Mouse (Mus musculus) retina, adult 2 months (tissue): ENCODE measurements around the gene Mark2.

ENCODE experiments used
- DNase-seq: peaks from one replicate; pipeline ENCODE4 v3.0.0-alpha.2; 2012; ENCODE audit warnings: low read depth, low spot score

Mark2 gene

DNA sequence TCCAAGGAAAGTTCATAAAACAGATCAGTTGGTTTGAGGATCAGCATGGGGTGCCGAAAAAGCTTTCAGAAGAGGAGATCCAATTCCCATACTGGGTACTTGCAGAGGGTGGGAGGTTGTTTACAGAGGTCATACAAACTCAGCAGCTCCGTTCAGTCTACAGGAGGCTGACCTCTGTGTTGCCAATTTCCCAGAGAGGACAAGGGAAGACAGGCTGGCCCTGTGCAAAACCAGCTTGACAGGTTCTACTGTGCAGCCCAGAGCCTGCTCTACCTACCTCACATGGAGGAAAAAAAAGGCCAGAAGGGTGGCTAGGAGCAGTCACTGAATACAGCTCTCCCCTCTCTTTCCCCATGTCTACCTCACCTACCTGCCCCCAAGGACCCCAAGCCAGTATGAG is 7.6 kb downstream of the Mark2 start:
- no peak for DNase-seq

- DNase-seq, result no peak
Observed at GRCm38 (mm10) chr19:7321391-7321790, 20.3 kb downstream of the Mark2 start.

GRCm38 (mm10) chr19:7320181-7320580 is 21.5 kb downstream of the Mark2 start:
- no peak for DNase-seq

- DNase-seq, result no peak
Observed at GRCm38 (mm10) chr19:7317716-7318115, 23.9 kb downstream of the Mark2 start.

DNA sequence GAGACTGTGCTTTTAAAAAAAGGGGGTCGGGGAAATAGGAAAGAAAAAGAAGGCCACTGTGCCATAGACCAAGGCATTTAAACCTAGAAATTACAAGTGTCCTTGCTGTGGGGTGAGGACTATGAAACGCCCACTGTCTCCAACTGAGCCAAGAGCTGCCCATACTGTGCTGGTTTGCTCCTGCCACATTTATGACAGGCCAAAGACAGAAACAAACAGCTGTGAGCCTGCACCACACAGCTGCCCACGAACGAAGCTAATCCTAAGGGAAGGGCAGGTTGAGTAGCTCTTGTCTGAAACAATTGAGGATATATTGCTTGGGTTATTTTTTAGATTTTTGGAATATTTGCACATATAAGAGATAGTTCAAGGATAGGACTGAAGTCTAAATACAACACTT is 24.8 kb downstream of the Mark2 start:
- DNase-seq, result no peak

DNA sequence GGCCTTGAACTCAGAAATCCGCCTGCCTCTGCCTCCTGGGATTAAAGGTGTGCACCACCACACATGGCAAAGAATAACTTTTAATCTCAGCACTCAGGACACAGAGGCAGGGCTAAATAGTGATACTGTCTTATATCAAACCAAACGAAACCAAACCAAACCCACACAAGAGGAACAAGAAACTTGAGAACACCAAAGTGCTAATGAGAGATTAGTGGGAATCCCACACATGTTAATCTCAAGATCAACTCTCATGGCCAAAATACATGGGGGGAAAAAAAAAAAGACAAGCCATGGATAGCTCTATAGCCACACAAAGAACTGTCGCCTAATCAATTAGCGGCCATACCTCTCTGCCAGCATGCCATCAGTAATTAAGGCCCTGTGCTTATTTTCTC is 26.1 kb downstream of the Mark2 start:
- DNase-seq, result no peak

- no peak for DNase-seq
Observed at GRCm38 (mm10) chr19:7314976-7315586, 26.6 kb downstream of the Mark2 start.

GRCm38 (mm10) chr19:7313660-7314059 is 28.0 kb downstream of the Mark2 start:
- DNase-seq, result no peak

- DNase-seq, result no peak
Observed at GRCm38 (mm10) chr19:7311306-7311705, 30.4 kb downstream of the Mark2 start.

DNA sequence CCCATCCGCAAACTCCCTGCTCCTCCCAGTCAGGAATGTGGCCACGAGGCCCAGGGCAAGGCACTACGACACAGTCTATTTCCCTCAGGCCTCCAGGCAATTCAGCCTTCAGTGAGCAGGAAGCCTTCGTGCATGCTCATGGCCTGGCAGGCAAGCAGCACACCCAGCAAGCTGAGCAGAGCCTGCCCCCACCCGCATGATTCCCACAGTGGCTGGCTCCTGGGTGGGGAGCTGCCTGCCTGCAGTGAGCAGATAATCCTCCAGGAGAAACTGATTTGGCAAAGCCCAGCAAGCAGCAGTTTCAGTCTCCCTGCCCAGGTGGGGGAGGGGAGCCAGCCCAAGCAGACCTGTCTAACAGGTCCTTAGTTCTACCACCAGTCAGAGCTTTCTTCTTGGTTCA is 31.0 kb downstream of the Mark2 start:
- no peak for DNase-seq

DNA sequence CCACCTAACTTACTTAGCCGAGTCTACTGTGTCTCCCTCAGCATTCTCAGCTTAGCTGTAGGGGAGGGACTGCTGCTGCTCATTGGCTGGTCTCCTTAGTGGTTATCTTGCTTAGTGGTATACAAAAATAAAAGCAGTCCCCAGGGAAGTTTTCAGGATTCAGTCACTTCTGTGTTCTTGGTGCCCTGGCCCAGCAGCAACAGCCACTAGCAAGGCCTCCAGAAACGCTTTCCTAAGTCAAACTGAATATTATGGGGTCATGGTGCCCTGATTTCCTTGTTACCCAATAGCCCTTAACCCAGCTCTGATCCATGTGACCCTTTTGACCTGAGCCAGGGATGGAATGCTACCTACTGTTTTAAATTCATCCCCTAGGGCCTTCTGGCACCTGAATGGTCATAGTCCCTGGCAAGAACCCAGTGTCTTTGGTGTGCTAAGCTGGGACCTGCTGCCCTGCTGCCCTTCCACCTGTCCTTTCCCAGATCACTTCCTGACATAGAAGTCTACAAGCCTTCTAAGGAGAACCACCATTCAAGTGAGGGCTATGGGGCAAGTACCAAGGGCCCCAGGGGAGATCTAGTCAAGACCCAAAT is 31.8 kb downstream of the Mark2 start:
- no peak for DNase-seq

- no peak for DNase-seq
Observed at GRCm38 (mm10) chr19:7307995-7308770, 33.5 kb downstream of the Mark2 start.

DNA sequence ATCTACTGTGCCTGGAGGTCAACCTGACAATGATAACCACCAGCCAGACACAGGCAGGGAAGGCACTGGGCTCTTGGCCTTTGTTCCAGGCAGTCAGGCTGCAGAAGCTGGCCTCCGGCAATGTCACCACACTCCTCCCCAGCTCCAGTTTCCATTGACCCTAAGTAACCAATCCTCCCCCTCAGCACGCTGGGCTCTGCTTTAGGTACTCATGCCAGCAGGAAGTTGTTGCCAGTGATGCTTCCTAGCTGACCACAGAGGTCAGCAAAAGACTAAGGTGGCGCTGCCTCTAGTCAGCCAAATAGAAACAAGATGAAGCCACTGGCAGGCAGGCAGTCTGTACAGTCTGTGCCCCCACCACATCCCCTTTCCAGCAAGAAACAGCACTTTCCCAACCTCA is 34.7 kb downstream of the Mark2 start:
- DNase-seq, result no peak

- DNase-seq, result no peak
Observed at GRCm38 (mm10) chr19:7305380-7306310, 36.0 kb downstream of the Mark2 start.

DNA sequence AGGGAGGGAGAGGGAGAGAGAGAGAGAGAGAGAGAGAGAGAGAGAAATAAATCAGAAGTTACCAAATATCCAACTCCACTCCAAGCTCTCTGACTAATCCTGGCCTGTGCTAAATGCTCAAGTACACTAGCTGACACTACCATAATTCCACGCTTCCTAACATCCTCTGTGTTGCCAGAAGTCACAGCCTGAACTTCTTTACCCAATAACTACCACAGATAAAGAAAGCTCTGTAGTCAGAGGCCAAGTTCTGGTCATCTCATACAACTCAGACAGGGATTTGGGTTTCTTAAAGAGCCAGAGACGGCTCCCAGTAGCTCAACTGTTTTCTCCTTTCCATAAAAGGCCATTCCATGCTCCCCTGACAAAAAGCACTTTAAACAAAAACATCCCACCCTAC is 36.9 kb downstream of the Mark2 start:
- DNase-seq, result no peak

GRCm38 (mm10) chr19:7303796-7304195 is 37.9 kb downstream of the Mark2 start:
- no peak for DNase-seq

DNA sequence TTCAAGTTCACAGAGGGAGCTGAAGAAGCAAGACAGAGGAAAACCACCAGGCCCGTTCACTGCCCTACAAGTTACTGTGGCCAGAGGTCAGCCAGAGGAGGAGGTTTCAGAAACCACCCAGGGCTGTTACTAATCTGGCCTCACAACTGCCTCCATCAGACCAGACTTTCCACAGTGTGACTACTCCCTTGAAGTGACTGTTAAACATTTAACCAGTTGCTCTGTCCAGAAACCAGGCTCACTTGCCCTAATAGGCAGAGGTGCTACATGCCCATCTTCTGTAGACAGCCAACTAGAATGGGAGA is 39.2 kb downstream of the Mark2 start:
- no peak for DNase-seq

GRCm38 (mm10) chr19:7301647-7302492 is 39.8 kb downstream of the Mark2 start:
- DNase-seq, result no peak

DNA sequence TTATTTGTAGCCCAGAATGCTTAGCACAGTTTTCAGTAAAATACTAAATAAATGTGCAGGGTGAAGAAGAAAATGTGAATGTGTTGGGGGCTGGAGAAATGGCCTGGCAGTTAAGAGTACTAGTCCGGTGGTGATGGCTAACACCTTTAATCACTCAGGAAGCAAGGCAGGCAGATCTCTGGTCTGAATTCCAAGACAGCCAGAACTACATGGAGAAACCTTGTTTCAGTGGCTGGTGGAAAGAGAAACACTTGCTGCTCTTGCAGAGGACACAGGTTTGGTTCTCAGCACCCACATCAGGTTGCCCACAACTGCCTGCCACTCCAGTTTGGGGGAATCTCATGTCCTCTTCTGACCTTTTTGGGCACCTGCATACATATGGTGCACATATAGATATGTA is 41.6 kb downstream of the Mark2 start:
- no peak for DNase-seq

DNA sequence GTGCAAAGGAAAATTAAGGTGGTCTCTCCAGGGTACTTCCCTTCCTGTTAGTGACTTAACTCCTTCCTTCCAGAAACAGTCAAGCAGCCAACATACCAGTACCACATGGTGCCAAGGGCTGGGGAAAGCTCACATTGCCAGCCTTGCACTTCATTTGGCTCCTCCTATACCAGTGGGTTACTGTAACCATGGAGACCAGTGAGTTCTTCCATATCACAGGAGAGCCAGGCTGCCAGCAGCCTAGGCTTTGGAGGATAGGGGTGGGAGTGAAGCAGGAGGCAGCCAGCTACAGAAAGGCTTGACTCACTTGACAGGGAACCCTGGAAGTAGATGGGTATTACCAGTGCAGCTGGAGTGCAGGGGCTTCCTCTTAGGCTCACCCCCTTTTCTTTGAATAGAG is 42.6 kb downstream of the Mark2 start:
- no peak for DNase-seq

- DNase-seq, result no peak
Observed at GRCm38 (mm10) chr19:7295959-7296358, 45.7 kb downstream of the Mark2 start.
